Mouse (Mus musculus) B cell, adult 2 months (primary cell): Measurements from ENCODE around the gene Slc2a13.

Experiments
- DNase-seq, 2 experiments: peaks; one replicate each; pipeline ENCODE4 v3.0.0; 2022

The Slc2a13 gene

GRCm38 (mm10) chr15:91260578-91260977, 312.5 kb downstream of the Slc2a13 start:
- DNase-seq: no peak

- DNase-seq: no peak
These were observed 315.9 kb downstream of the Slc2a13 start for GRCm38 (mm10) chr15:91257140-91257539.

- DNase-seq: no peak
These were observed 317.8 kb downstream of the Slc2a13 start for GRCm38 (mm10) chr15:91255308-91255707.

GRCm38 (mm10) chr15:91252956-91253355, 320.1 kb downstream of the Slc2a13 start:
- DNase-seq: no peak

GRCm38 (mm10) chr15:91251544-91252408, 321.3 kb downstream of the Slc2a13 start:
- DNase-seq: no peak

- DNase-seq: no peak
These were observed 322.2 kb downstream of the Slc2a13 start for GRCm38 (mm10) chr15:91250815-91251214.

- DNase-seq: no peak
These were observed 332.3 kb downstream of the Slc2a13 start for GRCm38 (mm10) chr15:91240683-91241335.

GRCm38 (mm10) chr15:91237294-91237693, 335.8 kb downstream of the Slc2a13 start:
- no peak for DNase-seq
